Mouse (Mus musculus) cerebellum, adult 18-20 months (tissue): ENCODE data around the gene 1810055G02Rik.

Experiments
- DNase-seq, 2 experiments: peaks; one replicate each; pipeline ENCODE4 v3.0.0; 2021

1810055G02Rik gene

GRCm38 (mm10) chr19:3695471-3695870, 12.6 kb upstream of the 1810055G02Rik start:
- no peak for DNase-seq

DNA sequence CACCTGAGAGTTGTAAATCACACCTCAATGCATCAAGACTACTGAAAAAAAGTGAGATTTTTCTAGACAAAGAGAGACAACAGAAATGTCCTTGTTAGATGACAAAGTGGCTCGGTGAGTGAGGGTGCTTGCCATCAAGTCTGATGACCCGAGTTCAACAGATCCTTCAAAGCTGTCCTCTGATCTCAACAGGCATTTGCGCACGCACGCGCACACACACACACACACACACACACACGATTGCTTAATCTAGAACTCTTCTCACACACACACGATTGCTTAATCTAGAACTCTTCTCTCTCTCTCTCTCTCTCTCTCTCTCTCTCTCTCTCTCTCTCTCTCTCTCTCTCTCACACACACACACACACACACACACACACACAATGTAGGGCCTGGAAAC, 12.1 kb upstream of the 1810055G02Rik start:
- DNase-seq: no peak

DNA sequence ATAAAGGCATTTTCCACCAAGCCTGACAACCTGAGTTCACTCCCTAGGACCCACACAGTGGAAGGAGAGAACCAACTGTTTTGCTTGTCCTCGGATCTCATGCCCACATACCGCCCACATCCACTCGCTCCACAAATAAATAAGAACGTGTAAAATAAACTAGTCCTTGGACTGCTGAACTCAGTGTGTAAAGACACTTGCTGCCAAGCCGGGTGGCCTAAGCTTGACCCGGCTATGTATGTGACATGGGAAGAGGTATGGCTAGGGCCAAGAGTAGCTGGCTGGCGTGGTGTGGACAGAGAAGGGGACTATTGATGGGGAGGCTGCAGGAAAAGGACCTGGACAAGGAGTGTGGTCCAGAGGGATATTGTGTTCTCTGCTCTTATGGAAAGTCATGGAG, 10.1 kb upstream of the 1810055G02Rik start:
- no peak for DNase-seq

GRCm38 (mm10) chr19:3699508-3700438, 8.3 kb upstream of the 1810055G02Rik start:
- DNase-seq: peak; percentile 75 to 85

GRCm38 (mm10) chr19:3702460-3702859, 5.6 kb upstream of the 1810055G02Rik start:
- no peak for DNase-seq

- DNase-seq: no peak
Observed at GRCm38 (mm10) chr19:3706258-3706657, 1.8 kb upstream of the 1810055G02Rik start.

DNA sequence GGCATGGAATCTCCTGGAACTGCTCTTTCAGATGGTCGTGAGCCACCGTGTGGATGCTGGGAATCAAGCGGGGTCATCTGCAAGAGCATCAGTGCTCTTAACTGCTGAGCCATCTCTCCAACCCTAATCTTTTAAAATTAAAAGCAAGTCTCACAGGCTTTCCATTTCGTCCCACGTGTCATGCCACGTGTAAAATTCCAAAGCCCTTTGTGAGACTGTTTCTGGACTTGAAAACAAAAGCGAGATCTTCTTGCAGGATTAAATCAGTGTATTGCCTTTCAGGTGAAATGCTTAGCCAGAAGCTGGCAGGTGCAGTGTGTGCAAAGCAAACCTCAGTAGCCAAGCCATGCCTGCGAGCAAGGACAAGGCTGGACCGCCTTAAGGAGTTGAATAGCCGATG, 540 bp upstream of the 1810055G02Rik start:
- DNase-seq: no peak

DNA sequence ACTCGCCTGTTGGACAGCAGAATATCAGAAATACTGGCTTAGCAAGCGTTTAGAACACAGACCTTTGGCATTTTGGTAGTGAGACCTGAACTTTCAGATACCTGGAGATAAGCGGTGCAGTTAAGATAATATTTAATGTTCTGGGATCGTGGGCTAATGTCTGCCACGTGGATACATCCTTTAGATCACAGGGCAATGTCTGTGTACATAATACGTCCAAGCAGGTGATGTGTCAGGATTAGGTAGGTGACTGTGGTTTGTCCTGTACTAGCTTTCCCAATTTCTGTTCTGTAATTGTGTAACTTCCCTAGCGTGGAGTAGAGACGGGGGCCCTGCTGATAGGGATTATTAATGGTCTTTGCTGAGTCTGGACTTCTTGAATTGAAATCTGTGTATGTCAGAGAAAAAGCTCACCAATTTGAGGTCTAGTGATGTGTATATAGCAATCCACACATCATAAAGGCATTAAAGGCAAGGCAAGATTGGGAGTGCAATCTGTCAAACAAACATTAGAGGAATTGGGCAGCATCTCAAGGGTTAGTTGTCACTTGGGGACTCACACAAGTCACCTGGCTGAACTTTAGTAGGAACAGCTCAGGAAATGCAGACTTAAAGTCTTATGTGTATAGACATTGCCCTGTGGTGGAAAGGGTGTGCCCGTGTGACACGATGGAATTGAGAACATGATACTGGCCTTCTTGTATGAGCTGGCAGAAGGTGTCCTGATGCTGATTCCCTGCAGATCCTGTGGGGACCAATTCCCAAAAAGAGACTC, 1.1 kb downstream of the 1810055G02Rik start:
- no peak for DNase-seq

DNA sequence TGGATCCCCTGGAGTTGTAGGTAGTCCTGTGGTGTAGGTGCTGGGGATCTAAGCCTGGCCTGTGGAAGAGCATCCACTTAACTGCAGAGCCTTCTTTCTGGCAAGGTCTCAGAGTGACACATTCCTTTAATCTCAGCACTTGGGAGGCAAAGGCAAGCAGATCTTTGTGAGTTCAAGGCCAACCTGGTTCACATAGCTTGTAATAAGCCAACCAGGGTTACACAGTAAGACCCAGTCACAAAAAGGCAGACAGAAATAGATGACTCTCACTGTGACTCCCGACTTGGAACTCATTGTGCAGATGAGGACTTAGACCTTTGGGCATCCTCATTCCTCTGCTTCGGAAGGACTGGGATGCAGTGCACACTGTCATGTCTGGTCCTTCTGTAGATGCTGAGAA, 2.3 kb downstream of the 1810055G02Rik start:
- DNase-seq: no peak

GRCm38 (mm10) chr19:3714381-3714780, 6.3 kb downstream of the 1810055G02Rik start:
- DNase-seq: no peak

DNA sequence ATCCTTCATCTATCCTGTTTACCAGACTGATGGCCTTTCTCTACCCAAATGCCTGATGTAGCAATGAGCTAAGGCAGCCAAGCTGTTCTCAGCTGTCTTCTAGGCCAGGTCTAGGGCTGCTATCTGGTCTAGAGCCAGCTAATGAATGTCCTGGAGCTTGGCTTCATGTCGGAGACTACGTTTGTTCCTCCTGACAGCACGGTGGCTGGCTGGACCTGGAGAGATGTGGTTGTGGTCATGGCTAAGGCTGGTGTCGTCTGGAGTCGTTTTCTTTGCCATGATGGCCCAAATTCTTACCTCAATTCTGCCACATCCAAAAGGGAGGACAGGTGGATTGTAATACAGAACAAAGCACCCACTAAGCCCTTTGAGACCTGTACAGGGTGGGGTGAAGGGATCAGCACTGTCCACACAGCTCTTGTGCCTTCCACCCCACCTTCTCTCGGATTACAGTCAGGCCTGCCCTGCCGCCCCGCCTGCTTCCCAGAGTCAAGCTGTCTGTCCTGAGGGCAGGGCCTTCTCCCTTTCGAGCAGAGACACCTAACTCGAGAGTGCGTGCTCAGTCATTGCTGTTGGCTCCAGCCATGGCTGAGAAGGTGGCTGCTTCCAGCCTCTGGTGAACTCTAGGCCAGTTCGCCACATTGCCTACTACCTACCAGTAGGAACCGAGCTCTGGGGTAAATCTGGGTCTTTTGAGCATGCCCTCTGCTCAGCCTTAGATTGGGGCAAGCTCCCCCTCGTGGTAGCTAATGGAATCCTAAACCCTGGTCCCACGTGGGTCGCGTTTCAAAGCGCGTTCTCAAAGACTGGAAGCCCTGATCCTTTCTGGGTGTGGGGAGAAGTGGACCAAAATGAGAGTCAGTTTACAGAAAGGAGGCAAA, 10.6 kb downstream of the 1810055G02Rik start:
- DNase-seq: peak; percentile 69 to 70

- DNase-seq: peak; percentile 66 to 80
Observed at GRCm38 (mm10) chr19:3719362-3719891, 11.3 kb downstream of the 1810055G02Rik start.

DNA sequence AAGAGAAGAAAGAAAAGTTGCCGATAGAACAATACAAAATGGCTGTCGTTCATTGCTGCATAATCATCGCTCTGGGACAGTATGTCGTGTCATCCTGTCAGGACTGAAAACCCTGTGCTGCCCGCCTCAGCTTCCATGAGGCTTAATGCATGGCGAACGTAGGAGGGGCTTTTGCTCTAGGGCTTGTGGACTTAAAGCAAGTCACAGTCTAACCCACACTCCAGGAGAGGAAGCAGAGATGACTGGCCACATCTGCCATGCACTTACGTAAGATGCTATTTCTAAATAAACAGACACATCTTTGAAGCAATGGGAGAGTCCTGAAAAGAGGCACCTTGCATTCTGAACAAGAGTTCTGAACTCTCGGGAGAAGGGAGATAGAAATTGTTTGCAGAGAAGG, 15.1 kb downstream of the 1810055G02Rik start:
- no peak for DNase-seq

DNA sequence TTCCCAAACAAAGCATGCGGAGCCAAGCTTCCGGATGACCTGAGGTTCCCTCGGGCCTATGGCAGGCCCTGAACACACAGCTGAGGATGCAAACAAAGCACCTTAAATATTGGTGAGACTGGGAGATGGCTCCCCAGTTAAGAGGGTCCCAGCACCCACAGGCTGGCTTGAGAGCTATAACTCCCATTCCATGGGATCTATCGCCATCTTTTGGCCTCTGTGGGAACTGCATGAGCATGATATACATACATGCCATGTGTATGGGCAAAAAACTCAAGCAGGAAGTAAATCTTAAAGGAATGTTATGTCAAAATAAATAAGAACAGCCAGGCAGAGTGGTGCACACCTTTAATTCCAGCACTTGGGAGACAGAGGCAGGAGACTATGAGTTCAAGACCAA, 15.8 kb downstream of the 1810055G02Rik start:
- DNase-seq: no peak

DNA sequence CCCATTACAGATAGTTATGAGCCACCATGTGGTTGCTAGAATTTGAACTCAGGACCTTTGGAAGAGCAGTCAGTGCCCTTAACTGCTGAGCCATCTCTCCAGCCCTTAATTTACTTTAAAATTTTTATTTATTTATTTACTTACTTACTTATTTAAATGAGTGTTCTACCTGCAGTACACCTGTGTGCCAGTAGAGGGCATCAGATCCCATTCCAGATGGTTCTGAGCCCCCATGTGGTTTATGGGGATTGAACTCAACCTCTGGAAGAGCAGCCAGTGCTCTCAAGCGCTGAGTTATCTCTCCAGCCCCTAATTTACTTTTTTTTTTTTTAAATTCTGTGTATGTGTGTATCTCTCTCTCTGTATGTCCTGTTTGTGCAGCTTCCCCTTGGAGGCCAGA, 16.7 kb downstream of the 1810055G02Rik start:
- DNase-seq: peak; percentile 75 to 80

DNA sequence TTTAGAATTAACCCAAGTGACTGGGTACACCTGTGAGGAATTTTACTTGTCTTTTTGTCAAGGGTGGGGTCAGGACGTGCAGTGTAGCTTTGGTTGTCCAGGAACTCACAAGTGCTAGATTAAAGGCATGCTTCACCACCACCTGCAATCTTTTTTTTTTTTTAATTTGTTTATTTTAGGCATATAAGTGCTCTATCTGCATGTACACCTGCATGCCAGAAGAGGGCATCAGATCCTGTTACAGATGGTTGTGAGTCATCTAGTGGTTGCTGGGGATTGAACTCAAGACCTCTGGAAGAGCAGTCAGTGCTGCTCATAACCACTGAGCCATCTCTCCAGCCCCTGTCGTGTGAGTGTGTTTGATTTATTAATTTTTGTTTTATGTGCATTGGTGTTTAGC, 20.8 kb downstream of the 1810055G02Rik start:
- no peak for DNase-seq

DNA sequence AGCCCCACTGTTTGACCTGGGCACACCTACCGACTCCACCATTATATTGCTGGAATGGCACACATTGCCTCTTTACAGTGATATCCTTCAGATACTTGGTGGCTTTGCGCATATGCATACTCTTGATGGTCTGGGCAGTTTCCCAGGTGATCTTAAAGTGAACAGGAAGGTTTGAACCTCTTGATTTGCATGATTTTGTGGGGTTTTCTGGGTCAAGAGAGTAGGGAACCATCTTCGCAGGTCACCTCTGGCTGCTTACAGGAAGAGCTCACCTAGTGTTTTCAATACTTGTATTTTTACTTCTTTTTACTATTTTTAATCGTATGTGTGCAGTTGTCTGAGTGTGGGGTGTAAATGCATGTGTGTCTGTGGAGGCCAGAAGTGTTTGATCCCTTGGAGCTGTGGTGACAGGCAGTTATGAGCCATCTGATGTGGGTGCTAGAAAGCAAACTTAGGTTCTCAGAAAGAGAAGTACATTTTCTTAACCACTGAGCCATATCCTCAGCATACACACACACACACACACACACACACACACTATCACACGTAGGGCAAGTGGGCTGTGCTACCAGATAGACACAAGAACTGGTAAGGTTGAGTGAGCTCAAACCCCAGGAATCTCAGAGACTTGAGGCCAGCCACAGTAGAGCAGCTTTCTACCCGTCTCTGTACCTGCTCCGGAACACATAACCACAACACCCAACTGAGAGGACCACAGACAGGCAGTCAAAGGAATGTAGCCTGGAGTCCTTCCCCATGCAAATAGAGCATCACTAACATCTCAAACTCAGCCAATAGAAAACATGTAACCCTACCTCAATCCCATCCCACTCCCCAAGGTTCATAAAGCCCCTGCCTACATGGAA, 22.9 kb downstream of the 1810055G02Rik start:
- DNase-seq: no peak

GRCm38 (mm10) chr19:3736001-3736400, 27.9 kb downstream of the 1810055G02Rik start:
- DNase-seq: no peak

DNA sequence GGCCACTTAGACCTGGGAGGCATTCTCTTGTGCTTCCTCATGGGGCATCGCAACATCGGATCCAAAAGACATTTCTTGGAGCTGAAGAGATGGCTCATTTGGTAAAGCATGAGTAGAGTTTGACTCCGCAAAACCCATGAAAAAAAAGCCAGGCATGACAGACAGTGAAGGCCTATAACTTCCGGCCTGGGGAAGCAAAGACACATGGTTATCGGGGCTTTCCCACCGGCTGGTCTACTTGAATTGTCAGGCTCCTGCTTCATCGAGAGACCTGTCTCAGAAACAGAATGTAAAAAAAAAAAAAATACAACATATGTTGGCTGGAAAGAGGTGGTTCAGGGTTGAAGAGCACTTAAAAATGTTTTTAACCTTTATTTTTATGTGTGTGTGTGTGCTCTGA, 31.6 kb downstream of the 1810055G02Rik start:
- no peak for DNase-seq

GRCm38 (mm10) chr19:3742716-3743115, 34.6 kb downstream of the 1810055G02Rik start:
- peak; percentile 44 to 51 for DNase-seq

- DNase-seq: no peak
Observed at GRCm38 (mm10) chr19:3743362-3743761, 35.3 kb downstream of the 1810055G02Rik start.
